ENCODE assay signal across 15 mouse cellular contexts in genomic region chr7:34689028-34689427, GRCm38 (mm10). TPM values are rescaled to one million over a fixed set of nuclear protein-coding genes. Genes with fewer than 3 reads are reported as not detected.
DNase-seq lines count a peak whose midpoint lies in the region; ATAC-seq lines count a peak whose summit lies in the region.
"Had no signal": no experiment of that assay in that cellular context is flagged by ENCODE, and none has a peak within 500 bp of the region (broad histone marks: within the 10 kb centered on the region; RNA-seq: fewer than 3 reads in every experiment).

No protein-coding gene starts in this region.

- H3K9me3 ChIP-seq in limb, embryonic 13.5 days: no peaks in the 10 kb centered on the region
- H3K9me3 ChIP-seq in limb, embryonic 10.5 days (replicated peaks): no peaks in the 10 kb centered on the region
- no peaks in the 10 kb centered on the region for H3K9me3 ChIP-seq in forebrain, embryonic 12.5 days
- H3K9me3 ChIP-seq in forebrain, embryonic 16.5 days (ENCODE audit: control insufficient read depth, low read length): no peaks in the 10 kb centered on the region
- H3K9me3 ChIP-seq: forebrain, embryonic 15.5 days; neural tube, embryonic 15.5 days had no signal

- peaks cover 5% of the 10 kb centered on the region; the same call in 1 of the 2 replicates for H3K4me1 ChIP-seq in limb, embryonic 13.5 days
- peaks cover 29% of the 10 kb centered on the region for H3K4me1 ChIP-seq in limb, embryonic 10.5 days
- H3K4me1 ChIP-seq in forebrain, embryonic 12.5 days: peaks cover 62% of the 10 kb centered on the region
- no peaks in the 10 kb centered on the region; the same call in 1 of the 2 replicates for H3K4me1 ChIP-seq in forebrain, embryonic 16.5 days (replicated peaks; ENCODE audit: control insufficient read depth, insufficient read depth, low read length)

- H3K27me3 ChIP-seq in limb, embryonic 13.5 days: peaks cover 26% of the 10 kb centered on the region; the same call in 1 of the 2 replicates
- 0 out of 2 replicates have a peak, but pooled peaks cover 4% of the 10 kb centered on the region for H3K27me3 ChIP-seq in limb, embryonic 10.5 days (ENCODE audit: low read depth, poor library complexity, severe bottlenecking)
- 0 out of 2 replicates have a peak, but pooled peaks cover 4% of the 10 kb centered on the region for H3K27me3 ChIP-seq in forebrain, embryonic 12.5 days
- no peaks in the 10 kb centered on the region for H3K27me3 ChIP-seq in forebrain, embryonic 16.5 days (replicated peaks; ENCODE audit: control insufficient read depth, insufficient read depth, low read length)
- H3K27me3 ChIP-seq: forebrain, embryonic 15.5 days; neural tube, embryonic 15.5 days had no signal

- no peaks in the 10 kb centered on the region for H3K36me3 ChIP-seq in limb, embryonic 13.5 days
- H3K36me3 ChIP-seq in limb, embryonic 10.5 days: no peaks in the 10 kb centered on the region
- no peaks in the 10 kb centered on the region for H3K36me3 ChIP-seq in forebrain, embryonic 12.5 days (replicated peaks)
- no peaks in the 10 kb centered on the region for H3K36me3 ChIP-seq in forebrain, embryonic 16.5 days (ENCODE audit: control insufficient read depth, insufficient read depth)
- H3K36me3 ChIP-seq: forebrain, embryonic 15.5 days; neural tube, embryonic 15.5 days had no signal

- H3K27ac ChIP-seq in limb, embryonic 13.5 days: no peak overlapping the region
- no peak overlapping the region for H3K27ac ChIP-seq in limb, embryonic 10.5 days
- H3K27ac ChIP-seq in forebrain, embryonic 12.5 days: no peak overlapping the region
- H3K27ac ChIP-seq in forebrain, embryonic 16.5 days (ENCODE audit: low read length): no peak overlapping the region
- H3K27ac ChIP-seq: forebrain, embryonic 15.5 days; gastrocnemius, adult 2 months; kidney, postnatal 0 days; layer of hippocampus, adult 2 months; neural tube, embryonic 15.5 days had no signal

- 0 out of 2 replicates have a peak, but pooled peaks have one; percentile 15 for ATAC-seq in limb, embryonic 13.5 days (ENCODE audit: low FRiP score, low read depth)
- ATAC-seq in forebrain, embryonic 12.5 days (ENCODE audit: low FRiP score): no peak
- ATAC-seq in forebrain, embryonic 16.5 days: no peak
- ATAC-seq: activated CD4-positive, CD25-positive, alpha-beta regulatory T cell, adult 4 months; forebrain, embryonic 15.5 days had no signal

- no peak overlapping the region for H3K4me3 ChIP-seq in limb, embryonic 13.5 days
- H3K4me3 ChIP-seq in limb, embryonic 10.5 days: no peak overlapping the region
- H3K4me3 ChIP-seq in forebrain, embryonic 12.5 days (replicated peaks): no peak overlapping the region
- H3K4me3 ChIP-seq in forebrain, embryonic 16.5 days (replicated peaks; ENCODE audit: low read length): no peak overlapping the region
- H3K4me3 ChIP-seq: forebrain, embryonic 15.5 days; gastrocnemius, adult 2 months; layer of hippocampus, adult 2 months; neural tube, embryonic 15.5 days had no signal

- WGBS in limb, embryonic 13.5 days: 31% methylated on average over 6 of the region's 6 CpGs
- WGBS in limb, embryonic 10.5 days: 44% methylated on average over 6 of the region's 6 CpGs
- 44% methylated on average over 6 of the region's 6 CpGs for WGBS in forebrain, embryonic 12.5 days
- WGBS in forebrain, embryonic 16.5 days: 31% methylated on average over 6 of the region's 6 CpGs

- DNase-seq in adrenal gland, postnatal 10 days: peak; percentile 42
- no peak for DNase-seq in adrenal gland, postnatal 25 days
- no peak for DNase-seq in limb, embryonic 10.5 days (ENCODE audit: low spot score)
- DNase-seq in ovary, adult 18-20 months (ENCODE audit: low spot score): peak; percentile 64
- DNase-seq in ovary, postnatal 14 days (ENCODE audit: low spot score): no peak
- DNase-seq: embryo, embryonic 11 days; gastrocnemius, adult 2 months had no signal

- H3K9ac ChIP-seq in limb, embryonic 13.5 days: no peak overlapping the region
- H3K9ac ChIP-seq in forebrain, embryonic 12.5 days: no peak overlapping the region
- H3K9ac ChIP-seq in forebrain, embryonic 16.5 days (replicated peaks; ENCODE audit: low read depth, low read length): no peak overlapping the region
- H3K9ac ChIP-seq: forebrain, embryonic 15.5 days; neural tube, embryonic 15.5 days had no signal

- no peak overlapping the region for H3K4me2 ChIP-seq in limb, embryonic 13.5 days (replicated peaks)
- H3K4me2 ChIP-seq in forebrain, embryonic 12.5 days: no peak overlapping the region
- H3K4me2 ChIP-seq in forebrain, embryonic 16.5 days (ENCODE audit: low read length): no peak overlapping the region
- H3K4me2 ChIP-seq: forebrain, embryonic 15.5 days; neural tube, embryonic 15.5 days had no signal

RNA-seq across cellular contexts. Expression of gene Kctd15, which starts 32.5 kb away (rescaled TPM):
- 10 to 100 TPM; 15.4 to 17.4 TPM for total RNA-seq in adrenal gland, postnatal 10 days (2021)
- 9.4 and 9.7 TPM in 2 replicates for total RNA-seq in adrenal gland, postnatal 25 days (2021)
- polyA plus RNA-seq in limb, embryonic 13.5 days (2015; fragmentation: Nextera tagmentation; extraction: Ambion mirVana): 42.8 and 45.7 TPM in 2 replicates
- polyA plus RNA-seq in limb, embryonic 10.5 days (2016; fragmentation: Nextera tagmentation; extraction: Ambion mirVana): 69.0 and 72.2 TPM in 2 replicates
- polyA plus RNA-seq in forebrain, embryonic 12.5 days (2016; fragmentation: Nextera tagmentation; extraction: Ambion mirVana): 37.9 and 38.1 TPM in 2 replicates
- 25.2 and 28.1 TPM in 2 replicates for polyA plus RNA-seq in forebrain, embryonic 16.5 days (2015; fragmentation: Nextera tagmentation; extraction: Ambion mirVana)
- polyA plus RNA-seq: activated CD4-positive, CD25-positive, alpha-beta regulatory T cell, adult 4 months had no signal

Comparison
In these comparisons a context has a peak if more than half of its experiments do, and no peak if none do; other contexts are left out.
1. DNase-seq: peak in adrenal gland, postnatal 10 days (single experiment) and ovary, adult 18-20 months (single experiment); none in adrenal gland, postnatal 25 days (single experiment), limb, embryonic 10.5 days (single experiment) and ovary, postnatal 14 days (single experiment).